8 mouse cellular contexts compared by ENCODE assay signal in genomic region chr17:84956931-84957486, GRCm38 (mm10). TPM values are rescaled to one million over a fixed set of nuclear protein-coding genes. Genes with fewer than 3 reads are reported as not detected.
DNase-seq lines count a peak whose midpoint lies in the region; ATAC-seq and TF ChIP-seq lines count a peak whose summit lies in the region.

No protein-coding gene starts in this region.

- no peak for TF ChIP-seq CTCF in Patski (IDR thresholded peaks at IDR 0.05)
- peak; percentile 45 for TF ChIP-seq CTCF in forebrain, postnatal 0 days (IDR thresholded peaks at IDR 0.05; ENCODE audit: low read depth)

- peak overlapping the region; percentile 89 for H3K4me3 ChIP-seq in forebrain, postnatal 0 days (ENCODE audit: low read depth, low read length)
- peak overlapping the region; percentile 88 for H3K4me3 ChIP-seq in hindbrain, embryonic 10.5 days

- ATAC-seq in Patski, result peak; percentile 81
- ATAC-seq in forebrain, postnatal 0 days, result peak; percentile 85

- POLR2A ChIA-PET in Patski (lab: Charles Lee), result no interaction called here

- no peaks in the 10 kb centered on the region for H3K36me3 ChIP-seq in forebrain, postnatal 0 days (ENCODE audit: insufficient read depth)
- 0 out of 2 replicates have a peak, but pooled peaks cover 1% of the 10 kb centered on the region for H3K36me3 ChIP-seq in hindbrain, embryonic 10.5 days

- H3K4me2 ChIP-seq in forebrain, postnatal 0 days (ENCODE audit: low read depth), result peak overlapping the region; percentile 70

- CTCF ChIA-PET in Patski (lab: Charles Lee), result no interaction called here

- DNase-seq in Patski (ENCODE audit: low read depth, low spot score), result peak; percentile 95
- DNase-seq in cerebellum, adult 8-10 months, result peak; percentile 92
- peak; percentile 96 for DNase-seq in forebrain, postnatal 0 days
- DNase-seq in hindbrain, embryonic 10.5 days (ENCODE audit: low spot score), result peak; percentile 92
- DNase-seq in layer of hippocampus, postnatal 36 days, result peak; percentile 84 to 90
- peak; percentile 93 for DNase-seq in lung, postnatal 36 days
- DNase-seq in retina, embryonic 14.5 days (ENCODE audit: low spot score), result peak; percentile 93
- DNase-seq in thymus, postnatal 36 days, result peak; percentile 86 to 91

- H3K27me3 ChIP-seq in Patski, result no peaks in the 10 kb centered on the region
- no peaks in the 10 kb centered on the region for H3K27me3 ChIP-seq in forebrain, postnatal 0 days (ENCODE audit: insufficient read depth, low read length)
- no peaks in the 10 kb centered on the region for H3K27me3 ChIP-seq in hindbrain, embryonic 10.5 days (ENCODE audit: insufficient read depth, poor library complexity, severe bottlenecking)

- peaks cover 13% of the 10 kb centered on the region for H3K4me1 ChIP-seq in forebrain, postnatal 0 days (ENCODE audit: insufficient read depth)
- peaks cover 34% of the 10 kb centered on the region for H3K4me1 ChIP-seq in hindbrain, embryonic 10.5 days (replicated peaks)

- H3K27ac ChIP-seq in forebrain, postnatal 0 days (ENCODE audit: low read depth, low read length), result peak overlapping the region; percentile 75
- peak overlapping the region; percentile 96 for H3K27ac ChIP-seq in hindbrain, embryonic 10.5 days

- no peaks in the 10 kb centered on the region for H3K9me3 ChIP-seq in forebrain, postnatal 0 days (ENCODE audit: low read length)
- H3K9me3 ChIP-seq in hindbrain, embryonic 10.5 days, result no peaks in the 10 kb centered on the region

- 1% methylated on average over 24 of the region's 24 CpGs for WGBS in forebrain, postnatal 0 days
- under 1% methylated on average over 24 of the region's 24 CpGs for WGBS in hindbrain, embryonic 10.5 days

- H3K9ac ChIP-seq in forebrain, postnatal 0 days, result peak overlapping the region; percentile 34

- in situ Hi-C loops in Patski (cut with MboI; ENCODE audit: low pct_unique_long_range_greater_than_20kb), result no loop called here

RNA-seq across cellular contexts. Expression of gene Ppm1b, which starts 0.5 kb away (rescaled TPM):
- 77.0 TPM for polyA plus RNA-seq in Patski (2021)
- total RNA-seq in forebrain, postnatal 0 days (2014; rRNA removed), result 49.1 and 68.8 TPM in 2 replicates
- 49.5 and 62.9 TPM in 2 replicates for polyA plus RNA-seq in forebrain, postnatal 0 days (2015; fragmentation: Nextera tagmentation; extraction: Ambion mirVana)
- polyA plus RNA-seq in hindbrain, embryonic 10.5 days (2016; fragmentation: Nextera tagmentation; extraction: Ambion mirVana), result 61.9 and 62.0 TPM in 2 replicates
- 100 to 1,000 TPM; 131 TPM for total RNA-seq in layer of hippocampus, postnatal 36 days (2021)

Comparison
In these comparisons a context has a peak if more than half of its experiments do, and no peak if none do; other contexts are left out.
1. Peak in every context shown above with its lines: DNase-seq, ATAC-seq, H3K4me3 ChIP-seq and H3K27ac ChIP-seq.